Mouse (Mus musculus): ENCODE results near the gene Dapp1.

DNA sequence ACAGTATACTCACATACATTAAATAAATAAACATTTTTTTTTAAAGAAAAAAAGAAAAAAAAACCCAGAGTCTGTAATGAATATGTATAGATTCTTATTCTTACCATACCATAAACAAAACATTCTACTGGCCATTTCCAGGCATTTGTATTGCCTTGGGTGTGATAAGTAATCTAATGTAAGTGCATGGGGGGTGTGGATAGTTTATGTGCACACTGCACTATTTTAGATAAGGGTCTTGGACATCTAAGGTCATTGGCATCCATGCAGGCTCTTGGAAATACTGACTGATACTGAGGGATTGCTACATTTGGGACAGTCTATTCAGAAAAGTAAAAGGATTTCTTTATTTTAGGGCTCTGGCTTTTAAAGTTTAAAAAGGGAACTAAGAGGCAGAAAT is 39.8 kb downstream of the Dapp1 start:
- TF ChIP-seq POLR2A (IDR thresholded peaks at IDR 0.05; ENCODE audit: low read depth, low read length) = no peak
- TF ChIP-seq CTCF (IDR thresholded peaks at IDR 0.05; ENCODE audit: extremely low read depth, insufficient read length, insufficient replicate concordance, low read depth, low read length) = no peak
